Mouse (Mus musculus) forebrain, embryonic 12.5 days (tissue): ENCODE data around the gene Rhou. TPM values are rescaled to one million over a fixed set of nuclear protein-coding genes. Genes with fewer than 3 reads are reported as not detected.
A peak's percentile ranks its signal among the peaks of the same experiment; 100 is the strongest.
"Not testable (repeated sequence)": the region's sequence is repeated elsewhere in the genome, so short reads cannot be mapped to it uniquely, and the experiment has no call there.

Experiments
- ATAC-seq: fragments of 200-750 bp; cut with Nextera tagmentation; 2 replicates; pipeline ENCODE4 v1.8.0; 2017; ENCODE audit warnings: moderate TSS enrichment; ENCODE audit not compliant: low FRiP score
- H3K27ac ChIP-seq: fragments of 300-500 bp; sonication (generic); 2 replicates; pipeline ENCODE4 v1.5.1; 2016; ENCODE audit warnings: mild to moderate bottlenecking
- H3K27me3 ChIP-seq: fragments of 300-500 bp; sonication (generic); 2 replicates; pipeline ENCODE4 v1.6.1; 2016; ENCODE audit warnings: mild to moderate bottlenecking
- H3K36me3 ChIP-seq: fragments of 300-500 bp; sonication (generic); replicated peaks from 2 replicates; pipeline ENCODE4 v1.6.1; 2016; ENCODE audit warnings: mild to moderate bottlenecking
- H3K4me1 ChIP-seq: fragments of 300-500 bp; sonication (generic); 2 replicates; pipeline ENCODE4 v1.6.1; 2016
- H3K4me2 ChIP-seq: fragments of 300-500 bp; sonication (generic); 2 replicates; pipeline ENCODE4 v1.6.1; 2016; ENCODE audit warnings: mild to moderate bottlenecking, moderate library complexity
- H3K4me3 ChIP-seq: fragments of 300-500 bp; sonication (generic); replicated peaks from 2 replicates; pipeline ENCODE4 v1.5.1; 2016; ENCODE audit warnings: mild to moderate bottlenecking
- H3K9ac ChIP-seq: fragments of 300-500 bp; sonication (generic); 2 replicates; pipeline ENCODE4 v1.6.1; 2016; ENCODE audit warnings: mild to moderate bottlenecking
- H3K9me3 ChIP-seq: fragments of 300-500 bp; sonication (generic); 2 replicates; pipeline ENCODE4 v1.6.1; 2016
- WGBS: fragments of 180-500 bp; shearing (Covaris S2); methylation state at CpG from one replicate; pipeline ENCODE4 v1.1.7; 2016; 5-methylcytosine and 5-hydroxymethylcytosine counted together
- polyA plus RNA-seq: library from polyadenylated mRNA; unstranded; fragments of >200 nt; fragmentation: Nextera tagmentation; extraction: Ambion mirVana; gene quantifications from 2 replicates; pipeline ENCODE4 v1.2.1, GENCODE M21; 2016

The Rhou gene
- 7.6 and 7.9 TPM in 2 replicates for polyA plus RNA-seq

- H3K4me2 ChIP-seq = peak within 1 kb of the TSS; percentile 66
- peaks cover 23% of the 10 kb centered on the region for H3K36me3 ChIP-seq
- no peaks in the 10 kb centered on the region for H3K9me3 ChIP-seq
- H3K4me1 ChIP-seq = peaks cover 16% of the 10 kb centered on the region
- peak; percentile 91 for ATAC-seq
- peak within 1 kb of the TSS; percentile 88 for H3K9ac ChIP-seq
- under 1% methylated on average over 47 of the region's 58 CpGs for WGBS
- 0 out of 2 replicates have a peak, but pooled peaks cover 2% of the 10 kb centered on the region for H3K27me3 ChIP-seq
- H3K27ac ChIP-seq = peak within 1 kb of the TSS; percentile 90
- peak within 1 kb of the TSS; percentile 73 for H3K4me3 ChIP-seq
Observed at GRCm38 (mm10) chr8:123653308-123653993, at the start of gene Rhou. Gene Rhou, plus strand, starts transcription at chr8:123653929.

DNA sequence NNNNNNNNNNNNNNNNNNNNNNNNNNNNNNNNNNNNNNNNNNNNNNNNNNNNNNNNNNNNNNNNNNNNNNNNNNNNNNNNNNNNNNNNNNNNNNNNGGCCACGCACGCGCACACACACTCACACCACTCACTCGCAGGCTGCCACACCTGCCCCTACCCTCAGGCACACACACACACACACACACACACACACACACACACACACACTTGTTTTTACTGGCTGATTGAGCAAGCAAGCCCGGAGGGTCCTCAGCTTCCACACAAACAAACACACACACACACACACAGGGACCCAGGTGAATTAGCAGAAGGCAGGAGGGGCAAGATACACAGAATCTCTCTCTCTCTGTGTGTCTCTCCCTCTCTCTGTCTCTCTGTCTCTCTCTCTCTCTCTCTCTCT lies 41.1 kb upstream of the Rhou start:
- not testable (repeated sequence) for H3K9ac ChIP-seq, H3K4me1 ChIP-seq, H3K9me3 ChIP-seq, H3K27ac ChIP-seq, H3K4me2 ChIP-seq, H3K36me3 ChIP-seq, H3K27me3 ChIP-seq, ATAC-seq, H3K4me3 ChIP-seq
- no CpG with 5 or more reads among the region's 5 CpGs for WGBS

- H3K27me3 ChIP-seq = peaks cover 42% of the 10 kb centered on the region
- not testable (repeated sequence) for H3K4me2 ChIP-seq, H3K9ac ChIP-seq, H3K4me1 ChIP-seq, H3K4me3 ChIP-seq, H3K27ac ChIP-seq, H3K36me3 ChIP-seq, ATAC-seq, H3K9me3 ChIP-seq
- no CpG with 5 or more reads among the region's 39 CpGs for WGBS
Observed at GRCm38 (mm10) chr8:123623523-123623922, 30.2 kb upstream of the Rhou start.

DNA sequence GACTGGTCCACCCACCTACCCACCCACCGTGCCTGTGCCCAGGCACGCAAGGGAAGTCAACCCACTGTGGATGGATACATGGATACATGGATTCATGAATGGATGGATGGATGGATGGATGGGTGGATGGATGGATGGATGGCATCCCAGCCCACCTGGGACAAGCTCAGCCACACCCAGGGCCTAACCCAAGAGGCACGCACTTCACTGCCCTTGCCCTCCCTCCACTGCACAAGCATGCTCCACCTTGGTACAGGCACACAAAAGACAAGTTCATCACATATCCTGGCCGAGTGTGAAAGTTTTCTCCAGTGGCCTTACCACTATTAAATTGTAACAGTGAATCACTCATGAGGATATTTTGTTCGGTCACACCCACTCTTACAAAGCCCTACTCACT lies 29.5 kb upstream of the Rhou start:
- no peak overlapping the region for H3K4me2 ChIP-seq
- H3K9ac ChIP-seq = no peak overlapping the region
- ATAC-seq = no peak
- no peaks in the 10 kb centered on the region for H3K9me3 ChIP-seq
- H3K27me3 ChIP-seq = peaks cover 44% of the 10 kb centered on the region
- H3K4me3 ChIP-seq = no peak overlapping the region
- 50% methylated on average over 5 of the region's 5 CpGs for WGBS
- no peaks in the 10 kb centered on the region for H3K36me3 ChIP-seq
- peaks cover 8% of the 10 kb centered on the region for H3K4me1 ChIP-seq
- no peak overlapping the region for H3K27ac ChIP-seq

DNA sequence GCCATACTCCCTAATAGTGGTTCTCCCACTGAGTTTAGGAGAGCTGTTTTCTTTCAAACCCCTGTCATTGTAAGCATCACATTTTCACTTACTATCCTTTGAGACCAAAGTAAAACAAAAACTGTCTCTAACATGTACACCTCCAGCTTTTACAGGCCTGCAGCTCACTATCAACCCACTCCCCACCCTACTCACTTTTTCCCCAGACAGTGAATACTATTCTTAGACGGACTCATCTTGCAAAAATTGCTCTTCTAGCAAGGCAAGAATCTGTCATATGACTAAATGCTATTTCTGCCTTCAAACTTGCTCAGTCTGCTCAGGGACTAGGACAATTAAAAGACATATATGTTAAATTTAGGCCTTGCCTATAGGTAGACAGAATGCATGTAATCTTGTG lies 29.0 kb upstream of the Rhou start:
- Histone ChIP-seq H3K9ac (no peak overlapping the region), H3K4me3 (no peak overlapping the region), H3K4me2 (no peak overlapping the region), H3K9me3 (no peaks in the 10 kb centered on the region), H3K27ac (no peak overlapping the region), H3K27me3 (peaks cover 49% of the 10 kb centered on the region), H3K4me1 (peaks cover 10% of the 10 kb centered on the region), H3K36me3 (no peaks in the 10 kb centered on the region)
- WGBS = 44% methylated on average over 1 of the region's 1 CpGs
- no peak for ATAC-seq

DNA sequence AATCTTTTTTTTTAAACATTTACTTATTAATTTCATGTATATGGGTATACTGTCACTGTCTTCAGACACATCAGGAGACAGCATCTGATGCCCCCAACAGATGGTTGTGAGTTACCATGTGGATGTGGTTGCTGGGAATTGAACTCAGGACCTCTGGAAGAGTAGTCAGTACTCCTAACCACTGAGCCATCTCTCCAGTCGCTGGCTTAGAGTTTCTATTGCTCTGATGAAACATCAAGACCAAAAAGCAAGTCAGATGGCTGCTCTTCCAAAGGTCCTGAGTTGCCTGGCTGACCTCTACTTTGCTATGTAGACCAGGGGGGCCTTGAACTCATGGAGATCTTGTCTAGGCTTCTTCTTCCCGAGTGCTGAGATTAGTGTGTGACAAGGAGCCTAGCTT lies 28.0 kb upstream of the Rhou start:
- WGBS = 25% methylated on average over 2 of the region's 2 CpGs
- H3K36me3 ChIP-seq = no peaks in the 10 kb centered on the region
- H3K4me2 ChIP-seq = no peak overlapping the region
- H3K27ac ChIP-seq = no peak overlapping the region
- no peak overlapping the region for H3K9ac ChIP-seq
- peaks cover 58% of the 10 kb centered on the region for H3K27me3 ChIP-seq
- ATAC-seq = no peak
- H3K9me3 ChIP-seq = no peaks in the 10 kb centered on the region
- no peak overlapping the region for H3K4me3 ChIP-seq
- H3K4me1 ChIP-seq = peaks cover 14% of the 10 kb centered on the region

- Histone ChIP-seq H3K4me1 (peaks cover 14% of the 10 kb centered on the region), H3K27ac (no peak overlapping the region), H3K9me3 (no peaks in the 10 kb centered on the region), H3K4me3 (no peak overlapping the region), H3K27me3 (peaks cover 62% of the 10 kb centered on the region), H3K36me3 (no peaks in the 10 kb centered on the region), H3K9ac (no peak overlapping the region), H3K4me2 (no peak overlapping the region)
- ATAC-seq = no peak
- WGBS = 54% methylated on average over 6 of the region's 6 CpGs
Observed at GRCm38 (mm10) chr8:123627410-123628147, 26.1 kb upstream of the Rhou start.

DNA sequence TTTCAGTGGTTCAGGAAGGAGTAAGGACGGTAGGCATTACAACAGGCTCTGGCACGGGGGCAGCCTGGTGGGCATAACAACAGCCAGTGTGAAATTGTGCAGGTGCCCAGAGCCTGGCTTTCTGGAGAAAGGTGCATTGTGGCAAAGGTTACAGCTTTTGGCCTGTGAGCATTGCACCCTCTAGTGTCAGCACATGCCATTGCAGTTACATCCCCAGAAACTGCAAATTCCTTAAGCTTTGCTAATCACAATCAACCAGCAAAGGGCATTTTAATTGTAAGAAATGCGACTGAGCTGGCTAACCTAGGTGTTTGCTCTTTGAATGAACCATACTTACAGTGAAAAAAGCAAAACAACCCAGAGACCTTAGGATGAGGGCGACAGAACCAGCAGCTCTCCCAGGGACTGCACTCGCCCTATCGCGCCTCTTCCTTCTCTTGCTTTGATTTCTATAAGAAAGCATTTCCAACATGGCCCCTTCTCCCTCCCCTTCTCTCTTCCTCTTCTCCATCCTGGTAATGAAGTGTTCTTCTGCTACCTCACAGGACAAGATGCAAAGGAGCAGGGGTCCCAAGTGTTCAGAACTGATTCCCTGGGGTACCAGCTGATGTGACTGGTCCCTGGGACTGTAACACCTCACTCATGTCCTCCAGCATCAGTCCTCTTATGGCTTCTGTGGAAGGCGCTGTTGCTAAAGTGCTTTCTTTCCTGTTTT lies 25.3 kb upstream of the Rhou start:
- no peak overlapping the region for H3K27ac ChIP-seq
- no peaks in the 10 kb centered on the region for H3K36me3 ChIP-seq
- H3K4me1 ChIP-seq = peaks cover 14% of the 10 kb centered on the region
- no peaks in the 10 kb centered on the region for H3K9me3 ChIP-seq
- peaks cover 62% of the 10 kb centered on the region for H3K27me3 ChIP-seq
- H3K9ac ChIP-seq = peak overlapping the region; percentile 39; the same call in 1 of the 2 replicates
- 0 out of 2 replicates have a peak, but pooled peaks have one; percentile 17 for ATAC-seq
- peak overlapping the region; percentile 57 for H3K4me2 ChIP-seq
- peak overlapping the region; percentile 33 for H3K4me3 ChIP-seq
- 2% methylated on average over 8 of the region's 8 CpGs for WGBS

DNA sequence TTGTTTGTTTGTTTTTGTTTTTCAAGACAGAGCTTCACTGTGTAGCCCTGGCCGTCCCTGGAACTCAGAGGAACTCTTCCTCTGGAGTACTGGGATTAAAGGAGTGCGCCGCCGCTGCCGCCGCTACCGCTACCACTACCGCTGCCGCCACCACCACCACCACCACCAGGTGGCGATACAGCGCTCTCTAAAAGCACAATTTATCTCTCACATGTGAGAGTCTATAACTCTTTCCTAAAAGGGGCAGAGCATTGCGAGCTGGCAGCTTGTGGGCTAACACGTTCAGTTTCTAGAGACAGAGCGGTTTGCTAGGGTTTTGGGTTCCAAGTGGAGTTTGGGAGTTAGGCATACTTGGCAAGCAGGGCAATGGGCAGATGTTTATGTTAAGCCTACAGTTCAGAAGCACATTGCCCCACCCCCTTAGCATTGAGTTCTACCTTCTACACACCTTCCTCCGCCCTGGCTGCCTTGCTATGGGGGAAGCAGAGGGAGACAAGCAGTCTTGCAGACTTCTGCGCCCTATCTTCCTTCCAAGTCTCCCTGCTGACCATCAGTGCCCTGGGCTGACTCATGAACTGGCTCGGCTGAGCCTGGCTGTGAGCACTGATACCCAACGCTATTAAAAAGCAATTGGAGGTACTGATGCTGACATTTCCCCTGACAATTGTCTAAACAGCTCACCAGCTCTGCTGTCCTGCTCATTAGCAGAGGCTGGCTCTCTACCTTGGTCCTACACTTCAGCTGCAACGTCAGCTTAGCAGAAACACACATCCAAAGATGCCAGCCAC lies 24.6 kb upstream of the Rhou start:
- no peaks in the 10 kb centered on the region for H3K36me3 ChIP-seq
- no peaks in the 10 kb centered on the region for H3K9me3 ChIP-seq
- H3K4me3 ChIP-seq = peak overlapping the region; percentile 33
- peak overlapping the region; percentile 57 for H3K4me2 ChIP-seq
- no peak overlapping the region for H3K27ac ChIP-seq
- peaks cover 14% of the 10 kb centered on the region for H3K4me1 ChIP-seq
- ATAC-seq = peak; percentile 61; the same call in 1 of the 2 replicates
- peaks cover 62% of the 10 kb centered on the region for H3K27me3 ChIP-seq
- 12% methylated on average over 19 of the region's 19 CpGs for WGBS
- peak overlapping the region; percentile 39; the same call in 1 of the 2 replicates for H3K9ac ChIP-seq

GRCm38 (mm10) chr8:123630058-123630457 lies 23.7 kb upstream of the Rhou start:
- peak overlapping the region; percentile 25; the same call in 1 of the 2 replicates for H3K4me3 ChIP-seq
- H3K9ac ChIP-seq = no peak overlapping the region
- no peaks in the 10 kb centered on the region for H3K9me3 ChIP-seq
- H3K36me3 ChIP-seq = no peaks in the 10 kb centered on the region
- WGBS = 72% methylated on average over 10 of the region's 10 CpGs
- H3K27ac ChIP-seq = no peak overlapping the region
- H3K4me2 ChIP-seq = peak overlapping the region; percentile 45
- peaks cover 53% of the 10 kb centered on the region for H3K27me3 ChIP-seq
- H3K4me1 ChIP-seq = peaks cover 14% of the 10 kb centered on the region
- no peak for ATAC-seq

DNA sequence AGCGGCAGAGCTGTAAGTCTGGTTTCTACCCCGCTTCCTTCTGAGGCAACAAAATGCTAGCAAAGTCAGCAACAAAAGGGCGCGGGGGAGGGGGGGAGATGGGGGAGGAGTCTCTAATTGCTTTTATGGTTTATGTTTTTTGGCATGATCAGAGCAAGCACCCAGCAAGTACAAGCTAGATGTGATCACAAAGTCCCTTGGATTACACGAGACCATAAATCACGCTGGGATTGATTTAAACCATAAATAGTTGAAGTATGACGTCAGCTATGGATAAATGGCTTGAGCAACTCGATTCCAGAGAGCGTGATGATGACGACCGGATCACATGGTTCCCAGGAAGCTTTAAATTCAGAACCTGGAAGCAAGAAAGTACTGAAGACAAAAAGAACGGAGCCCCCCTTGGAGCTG lies 22.9 kb upstream of the Rhou start:
- Histone ChIP-seq H3K9ac (no peak overlapping the region), H3K36me3 (no peaks in the 10 kb centered on the region), H3K27me3 (peaks cover 45% of the 10 kb centered on the region), H3K9me3 (no peaks in the 10 kb centered on the region), H3K4me1 (peaks cover 14% of the 10 kb centered on the region), H3K4me3 (peak overlapping the region; percentile 25), H3K27ac (no peak overlapping the region), H3K4me2 (peak overlapping the region; percentile 45)
- no peak for ATAC-seq
- 36% methylated on average over 12 of the region's 12 CpGs for WGBS
